Mouse (Mus musculus): ENCODE results near the gene Otulinl. TPM values are rescaled to one million over a fixed set of nuclear protein-coding genes. Genes with fewer than 3 reads are reported as not detected.

Otulinl gene
- polyA plus RNA-seq, 1 experiment: 0.09 TPM

DNA sequence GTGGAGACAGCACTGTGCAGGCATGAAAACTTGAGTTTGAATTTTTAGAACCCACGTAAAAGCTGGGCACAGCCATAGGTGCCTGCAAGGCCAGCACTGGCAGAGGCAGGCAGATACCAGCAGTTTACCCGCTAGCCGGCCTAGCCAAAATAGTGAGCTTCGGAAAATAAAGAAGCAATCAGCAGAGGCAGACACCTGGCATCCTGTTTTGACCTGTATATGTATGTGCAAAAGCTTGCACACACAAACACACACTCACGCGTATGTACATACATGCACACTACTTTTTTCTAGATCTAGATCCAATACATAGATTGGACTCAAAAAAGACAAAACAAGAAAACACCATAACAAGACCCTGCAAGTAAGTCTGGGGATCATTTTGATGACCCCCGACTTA, 12.8 kb downstream of the Otulinl start:
- Histone ChIP-seq H3K4me3 (ENCODE audit: insufficient read depth, poor library complexity, severe bottlenecking) (no peak overlapping the region), H3K36me3 (ENCODE audit: control insufficient read depth, insufficient read depth) (no peaks in the 10 kb centered on the region), H3K79me2 (ENCODE audit: control insufficient read depth, insufficient read depth) (no peaks in the 10 kb centered on the region), H3K79me3 (ENCODE audit: low read depth) (no peaks in the 10 kb centered on the region), H3K27me3 (ENCODE audit: control insufficient read depth, insufficient read depth, insufficient read length) (peaks cover 16% of the 10 kb centered on the region), H3ac (ENCODE audit: control insufficient read depth, insufficient read length, low read depth) (no peak overlapping the region)
- TF ChIP-seq FOSL1 (IDR thresholded peaks at IDR 0.05; ENCODE audit: insufficient read depth, low read length, poor library complexity, severe bottlenecking) (no peak), CTCF (IDR thresholded peaks at IDR 0.05; ENCODE audit: control insufficient read depth, insufficient read depth, insufficient read length) (no peak), CEBPB (IDR thresholded peaks at IDR 0.05; ENCODE audit: low read depth) (no peak), MAX (IDR thresholded peaks at IDR 0.05) (no peak), MYOG (IDR thresholded peaks at IDR 0.05; ENCODE audit: control insufficient read depth, extremely low read depth, insufficient read length) (no peak), MYOD1 (IDR thresholded peaks at IDR 0.05; ENCODE audit: control insufficient read depth, insufficient read length, low read depth) (no peak), USF1 (IDR thresholded peaks at IDR 0.05; ENCODE audit: low read depth) (no peak)

GRCm38 (mm10) chr15:27668001-27668461, 13.3 kb downstream of the Otulinl start:
- Histone ChIP-seq H3K27me3 (ENCODE audit: control insufficient read depth, insufficient read depth, insufficient read length) (peaks cover 13% of the 10 kb centered on the region), H3K36me3 (ENCODE audit: control insufficient read depth, insufficient read depth) (no peaks in the 10 kb centered on the region), H3ac (ENCODE audit: control insufficient read depth, insufficient read length, low read depth) (no peak overlapping the region), H3K79me3 (ENCODE audit: low read depth) (no peaks in the 10 kb centered on the region), H3K4me3 (ENCODE audit: insufficient read depth, poor library complexity, severe bottlenecking) (no peak overlapping the region), H3K79me2 (ENCODE audit: control insufficient read depth, insufficient read depth) (no peaks in the 10 kb centered on the region)
- TF ChIP-seq MYOD1 (IDR thresholded peaks at IDR 0.05; ENCODE audit: control insufficient read depth, insufficient read length, low read depth) (no peak), CEBPB (IDR thresholded peaks at IDR 0.05; ENCODE audit: low read depth) (no peak), CTCF (IDR thresholded peaks at IDR 0.05; ENCODE audit: control insufficient read depth, insufficient read depth, insufficient read length) (no peak), USF1 (IDR thresholded peaks at IDR 0.05; ENCODE audit: low read depth) (no peak), MYOG (IDR thresholded peaks at IDR 0.05; ENCODE audit: control insufficient read depth, extremely low read depth, insufficient read length) (no peak)

DNA sequence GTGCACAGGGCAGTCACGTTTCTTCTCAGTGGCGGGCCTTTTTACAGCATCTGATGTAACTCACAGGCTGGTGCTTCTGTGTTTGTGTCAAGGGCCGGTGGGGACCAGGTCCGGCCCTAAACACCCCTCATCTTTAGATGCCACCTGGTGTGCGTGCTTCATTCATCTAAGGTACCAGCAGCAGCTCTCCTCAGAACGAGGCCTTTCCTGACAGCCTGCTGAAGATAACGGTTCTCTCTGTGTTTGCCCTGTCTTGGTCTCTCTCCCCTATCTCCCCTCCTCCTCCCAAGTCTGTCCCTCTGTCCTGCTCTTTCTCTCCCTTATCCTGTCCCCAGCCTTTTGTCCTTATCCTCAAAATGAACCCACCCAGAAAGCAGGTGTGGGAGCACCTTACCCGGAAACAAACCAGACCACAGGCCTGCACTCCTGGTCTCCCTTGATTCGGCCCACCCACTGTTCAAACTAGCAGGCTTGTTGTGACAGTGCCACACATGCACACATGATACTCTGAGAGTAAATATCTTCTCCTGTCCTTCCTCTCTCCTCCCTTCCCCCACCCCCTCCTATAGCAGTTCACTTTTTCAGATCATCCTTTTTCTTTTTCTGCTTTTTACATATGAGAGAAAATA, 14.4 kb downstream of the Otulinl start:
- Histone ChIP-seq H3K4me3 (ENCODE audit: insufficient read depth, poor library complexity, severe bottlenecking) (no peak overlapping the region), H3K36me3 (ENCODE audit: control insufficient read depth, insufficient read depth) (no peaks in the 10 kb centered on the region), H3K79me2 (ENCODE audit: control insufficient read depth, insufficient read depth) (no peaks in the 10 kb centered on the region), H3K79me3 (ENCODE audit: low read depth) (no peaks in the 10 kb centered on the region), H3ac (ENCODE audit: control insufficient read depth, insufficient read length, low read depth) (no peak overlapping the region), H3K27me3 (ENCODE audit: control insufficient read depth, insufficient read depth, insufficient read length) (peaks cover 13% of the 10 kb centered on the region)
- TF ChIP-seq CEBPB (IDR thresholded peaks at IDR 0.05; ENCODE audit: low read depth): no peak
- no peak for TF ChIP-seq MYOD1 (IDR thresholded peaks at IDR 0.05; ENCODE audit: control insufficient read depth, insufficient read length, low read depth)
- TF ChIP-seq CTCF (IDR thresholded peaks at IDR 0.05; ENCODE audit: control insufficient read depth, insufficient read depth, insufficient read length): no peak
- no peak for TF ChIP-seq MAX (IDR thresholded peaks at IDR 0.05)
- TF ChIP-seq MYOG (IDR thresholded peaks at IDR 0.05; ENCODE audit: control insufficient read depth, extremely low read depth, insufficient read length): no peak
- TF ChIP-seq FOSL1 (IDR thresholded peaks at IDR 0.05; ENCODE audit: insufficient read depth, low read length, poor library complexity, severe bottlenecking): no peak
- no peak for TF ChIP-seq USF1 (IDR thresholded peaks at IDR 0.05; ENCODE audit: low read depth)

GRCm38 (mm10) chr15:27665392-27665911, 15.9 kb downstream of the Otulinl start:
- Histone ChIP-seq H3K79me2 (ENCODE audit: control insufficient read depth, insufficient read depth) (no peaks in the 10 kb centered on the region), H3K36me3 (ENCODE audit: control insufficient read depth, insufficient read depth) (no peaks in the 10 kb centered on the region), H3ac (ENCODE audit: control insufficient read depth, insufficient read length, low read depth) (no peak overlapping the region), H3K4me3 (ENCODE audit: insufficient read depth, poor library complexity, severe bottlenecking) (no peak overlapping the region), H3K79me3 (ENCODE audit: low read depth) (no peaks in the 10 kb centered on the region), H3K27me3 (ENCODE audit: control insufficient read depth, insufficient read depth, insufficient read length) (peaks cover 13% of the 10 kb centered on the region)
- TF ChIP-seq MYOD1 (IDR thresholded peaks at IDR 0.05; ENCODE audit: control insufficient read depth, insufficient read length, low read depth) (no peak), CEBPB (IDR thresholded peaks at IDR 0.05; ENCODE audit: low read depth) (no peak), CTCF (IDR thresholded peaks at IDR 0.05; ENCODE audit: control insufficient read depth, insufficient read depth, insufficient read length) (no peak), MYOG (IDR thresholded peaks at IDR 0.05; ENCODE audit: control insufficient read depth, extremely low read depth, insufficient read length) (no peak), FOSL1 (IDR thresholded peaks at IDR 0.05; ENCODE audit: insufficient read depth, low read length, poor library complexity, severe bottlenecking) (no peak), MAX (IDR thresholded peaks at IDR 0.05) (no peak), USF1 (IDR thresholded peaks at IDR 0.05; ENCODE audit: low read depth) (no peak)

GRCm38 (mm10) chr15:27664126-27664525, 17.3 kb downstream of the Otulinl start:
- H3K27me3 ChIP-seq (ENCODE audit: control insufficient read depth, insufficient read depth, insufficient read length): peaks cover 9% of the 10 kb centered on the region
- H3K36me3 ChIP-seq (ENCODE audit: control insufficient read depth, insufficient read depth): no peaks in the 10 kb centered on the region
- no peak overlapping the region for H3ac ChIP-seq (ENCODE audit: control insufficient read depth, insufficient read length, low read depth)
- TF ChIP-seq FOSL1 (IDR thresholded peaks at IDR 0.05; ENCODE audit: insufficient read depth, low read length, poor library complexity, severe bottlenecking): no peak
- TF ChIP-seq MYOG (IDR thresholded peaks at IDR 0.05; ENCODE audit: control insufficient read depth, extremely low read depth, insufficient read length): no peak
- TF ChIP-seq USF1 (IDR thresholded peaks at IDR 0.05; ENCODE audit: low read depth): no peak
- no peak for TF ChIP-seq MYOD1 (IDR thresholded peaks at IDR 0.05; ENCODE audit: control insufficient read depth, insufficient read length, low read depth)
- no peak for TF ChIP-seq CEBPB (IDR thresholded peaks at IDR 0.05; ENCODE audit: low read depth)
- TF ChIP-seq CTCF (IDR thresholded peaks at IDR 0.05; ENCODE audit: control insufficient read depth, insufficient read depth, insufficient read length): no peak
- no peak for TF ChIP-seq MAX (IDR thresholded peaks at IDR 0.05)
- no peaks in the 10 kb centered on the region for H3K79me2 ChIP-seq (ENCODE audit: control insufficient read depth, insufficient read depth)
- H3K79me3 ChIP-seq (ENCODE audit: low read depth): no peaks in the 10 kb centered on the region
- no peak overlapping the region for H3K4me3 ChIP-seq (ENCODE audit: insufficient read depth, poor library complexity, severe bottlenecking)

All from C2C12 (cell line).